Mouse (Mus musculus) spleen, adult 2 months (tissue): Measurements from ENCODE around the gene Dgki.

Source experiments
- CTCF ChIP-seq: fragments of 200-500 bp; IDR thresholded peaks from 2 replicates; pipeline ENCODE4 v1.5.1; 2011; ENCODE audit warnings: mild to moderate bottlenecking, inconsistent platforms; ENCODE audit not compliant: insufficient read depth, insufficient read length, insufficient replicate concordance; ENCODE audit errors: extremely low read depth
- POLR2A ChIP-seq: fragments of 200-500 bp; IDR thresholded peaks from 2 replicates; pipeline ENCODE4 v1.6.1; 2011; ENCODE audit warnings: low read depth, low read length, inconsistent platforms

DNA sequence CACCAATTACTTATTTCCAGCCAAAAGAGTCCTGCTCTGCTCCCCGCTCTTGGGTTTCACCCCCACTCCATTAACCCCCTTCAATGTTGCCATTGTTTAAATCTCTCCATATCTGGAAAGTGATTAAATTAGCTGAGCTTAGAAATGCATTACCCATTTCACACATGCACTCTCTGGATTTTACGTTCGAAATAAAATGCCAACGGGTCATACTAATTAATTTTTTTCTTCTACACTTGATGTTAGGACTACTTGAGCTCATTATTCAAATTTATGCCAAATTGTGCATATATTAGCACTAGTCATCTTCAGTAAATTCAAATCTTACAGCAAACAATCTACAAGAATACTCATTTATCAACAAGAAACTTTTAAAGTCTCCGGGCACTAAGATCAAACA is 352.1 kb downstream of the Dgki start:
- TF ChIP-seq CTCF: no peak
- no peak for TF ChIP-seq POLR2A
